Mouse (Mus musculus): ENCODE measurements at regions not wholly inside any gene's neighbourhood (a gene's known extent, or its start where the extent isn't known, plus 50 kb on each side); places are given as distances from the start of the nearest gene placed in this dataset.

GRCm38 (mm10) chr8:57213982-57214930, 106.5 kb upstream of the Hand2 start:
- Histone ChIP-seq H3K4me1 (no peaks in the 10 kb centered on the region), H3K9me3 (replicated peaks) (no peaks in the 10 kb centered on the region), H3K27me3 (no peaks in the 10 kb centered on the region), H3K4me3 (no peak overlapping the region), H3K4me2 (replicated peaks) (no peak overlapping the region), H3K36me3 (no peaks in the 10 kb centered on the region), H3K27ac (no peak overlapping the region), H3K9ac (no peak overlapping the region)
- ATAC-seq (ENCODE audit: low FRiP score): no peak
- 87% methylated on average over 31 of the region's 31 CpGs for WGBS

GRCm38 (mm10) chr8:57230594-57230993, 90.2 kb upstream of the Hand2 start:
- WGBS: 77% methylated on average over 4 of the region's 4 CpGs
- ATAC-seq (ENCODE audit: low FRiP score): no peak

GRCm38 (mm10) chr8:57242301-57242700, 78.5 kb upstream of the Hand2 start:
- no peak overlapping the region for H3K9ac ChIP-seq
- no peaks in the 10 kb centered on the region for H3K4me1 ChIP-seq
- no peak overlapping the region for H3K27ac ChIP-seq
- H3K4me2 ChIP-seq (replicated peaks): no peak overlapping the region
- 79% methylated on average over 2 of the region's 2 CpGs for WGBS
- no peaks in the 10 kb centered on the region for H3K36me3 ChIP-seq
- no peaks in the 10 kb centered on the region for H3K27me3 ChIP-seq
- no peak overlapping the region for H3K4me3 ChIP-seq
- no peaks in the 10 kb centered on the region for H3K9me3 ChIP-seq (replicated peaks)
- no peak for ATAC-seq (ENCODE audit: low FRiP score)

More at GRCm38 (mm10) chr8:57230594-57230993, 90.2 kb upstream of the Hand2 start:
- H3K9me3 ChIP-seq (replicated peaks): no peaks in the 10 kb centered on the region
- H3K4me1 ChIP-seq: no peaks in the 10 kb centered on the region
- no peak overlapping the region for H3K4me3 ChIP-seq
- H3K27ac ChIP-seq: no peak overlapping the region
- no peak overlapping the region for H3K4me2 ChIP-seq (replicated peaks)
- no peaks in the 10 kb centered on the region for H3K27me3 ChIP-seq
- no peaks in the 10 kb centered on the region for H3K36me3 ChIP-seq
- H3K9ac ChIP-seq: no peak overlapping the region

- WGBS: 76% methylated on average over 5 of the region's 5 CpGs
- Histone ChIP-seq H3K27me3 (no peaks in the 10 kb centered on the region), H3K4me1 (no peaks in the 10 kb centered on the region), H3K27ac (no peak overlapping the region), H3K4me2 (replicated peaks) (no peak overlapping the region), H3K36me3 (no peaks in the 10 kb centered on the region), H3K9ac (no peak overlapping the region), H3K9me3 (replicated peaks) (no peaks in the 10 kb centered on the region), H3K4me3 (no peak overlapping the region)
- no peak for ATAC-seq (ENCODE audit: low FRiP score)
Measured at GRCm38 (mm10) chr8:57249061-57249460, 71.7 kb upstream of the Hand2 start.

Measured in hindbrain, embryonic 12.5 days (tissue).